Comparison of ENCODE assay signal across 23 mouse cellular contexts in genomic region chr3:28004321-28004720, GRCm38 (mm10).
"Had no signal": no experiment of that assay in that cellular context is flagged by ENCODE, and none has a peak within 500 bp of the region (broad histone marks: within the 10 kb centered on the region; RNA-seq: fewer than 3 reads in every experiment).

No protein-coding gene starts in this region.

- H3K36me3 ChIP-seq: heart, embryonic 10.5 days; heart, embryonic 12.5 days; hindbrain, embryonic 10.5 days; hindbrain, embryonic 12.5 days; intestine, embryonic 15.5 days; limb, embryonic 12.5 days; liver, embryonic 13.5 days; liver, embryonic 15.5 days had no signal

- H3K4me3 ChIP-seq: gastrocnemius, adult 2 months; heart, adult 2 months; heart, embryonic 10.5 days; heart, embryonic 12.5 days; hindbrain, embryonic 10.5 days; hindbrain, embryonic 12.5 days; intestine, embryonic 15.5 days; limb, embryonic 12.5 days; liver, embryonic 13.5 days; liver, embryonic 15.5 days had no signal

- H3K4me1 ChIP-seq: heart, embryonic 10.5 days; hindbrain, embryonic 10.5 days; hindbrain, embryonic 12.5 days; intestine, embryonic 15.5 days; limb, embryonic 12.5 days; liver, embryonic 13.5 days; liver, embryonic 15.5 days had no signal

- DNase-seq: gastrocnemius, adult 2 months; gastrocnemius, postnatal 10 days; gastrocnemius, postnatal 25 days; heart, adult 2 months; heart, postnatal 10 days; heart, postnatal 4 days; kidney, adult 11 months; layer of hippocampus, adult 9-11 months; layer of hippocampus, postnatal 36 days; left cerebral cortex, postnatal 4 days; liver; liver, embryonic 13.5 days; liver, postnatal 0 days had no signal

- ATAC-seq: hindbrain, embryonic 16.5 days; intestine, embryonic 15.5 days; liver, postnatal 0 days had no signal

- H3K4me2 ChIP-seq: heart, embryonic 12.5 days; hindbrain, embryonic 12.5 days; hindbrain, embryonic 14.5 days; intestine, embryonic 15.5 days; limb, embryonic 12.5 days; liver, embryonic 11.5 days; liver, embryonic 13.5 days; liver, embryonic 15.5 days had no signal

- H3K9me3 ChIP-seq: heart, embryonic 10.5 days; hindbrain, embryonic 10.5 days; hindbrain, embryonic 12.5 days; intestine, embryonic 15.5 days; liver, embryonic 13.5 days; liver, embryonic 15.5 days had no signal

- H3K27me3 ChIP-seq: heart, embryonic 12.5 days; hindbrain, embryonic 12.5 days; intestine, embryonic 15.5 days; limb, embryonic 12.5 days; liver, embryonic 13.5 days; liver, embryonic 15.5 days had no signal

- H3K9ac ChIP-seq: heart, embryonic 12.5 days; hindbrain, embryonic 12.5 days; hindbrain, embryonic 14.5 days; intestine, embryonic 15.5 days; limb, embryonic 12.5 days; liver, embryonic 13.5 days; liver, embryonic 15.5 days; liver, postnatal 0 days had no signal

- H3K27ac ChIP-seq: gastrocnemius, adult 2 months; heart, adult 2 months; heart, embryonic 10.5 days; hindbrain, embryonic 10.5 days; hindbrain, embryonic 12.5 days; hindbrain, embryonic 14.5 days; intestine, embryonic 15.5 days; limb, embryonic 12.5 days; liver, embryonic 13.5 days; liver, embryonic 15.5 days had no signal
